Mouse (Mus musculus) CH12.LX (cell line): Measurements from ENCODE around the gene Ccdc182. TPM values are rescaled to one million over a fixed set of nuclear protein-coding genes. Genes with fewer than 3 reads are reported as not detected.

Experiments used
- DNase-seq: peaks from one replicate; pipeline ENCODE4 v3.0.0-alpha.2; 2013; ENCODE audit errors: extremely low read depth
- H3K27ac ChIP-seq: 2 replicates; pipeline ENCODE4 v1.5.1; 2012; ENCODE audit warnings: low read depth, mild to moderate bottlenecking, control low read depth, moderate library complexity; ENCODE audit not compliant: insufficient read depth
- H3K27me3 ChIP-seq: replicated peaks from 2 replicates; pipeline ENCODE3; 2012; ENCODE audit warnings: inconsistent platforms
- H3K36me3 ChIP-seq, 2 experiments: replicated peaks in 1 of 2; 2 replicates each; pipeline versions ENCODE3 to v1.6.1; 2012; ENCODE audit warnings: inconsistent platforms in 1 of 2, low read length in 1 of 2, mild to moderate bottlenecking in 1 of 2, mixed read lengths in 1 of 2, moderate library complexity in 1 of 2; ENCODE audit not compliant: control insufficient read depth in 1 of 2, insufficient read depth in 1 of 2
- H3K4me1 ChIP-seq, 2 experiments: 2 replicates each; pipeline ENCODE4 v1.6.1; 2012; ENCODE audit warnings: inconsistent platforms in 1 of 2, moderate library complexity in 1 of 2; ENCODE audit not compliant: insufficient read depth in 2 of 2, control insufficient read depth in 1 of 2
- H3K4me2 ChIP-seq: 2 replicates; pipeline ENCODE4 v1.6.1; 2012; ENCODE audit warnings: low read depth, mild to moderate bottlenecking, control low read depth; ENCODE audit not compliant: poor library complexity, insufficient read depth, severe bottlenecking
- H3K4me3 ChIP-seq, 3 experiments: fragments of 150-350 bp in 1 of 3; sonication (generic) in 1 of 3; replicated peaks in 1 of 3; 2 replicates each; pipeline versions ENCODE3 to v1.5.1; 2011 to 2012; ENCODE audit warnings: low read depth in 2 of 3, low read length in 2 of 3, mild to moderate bottlenecking in 2 of 3, moderate library complexity in 2 of 3, control low read depth in 1 of 3, improper control_type of control experiment in 1 of 3, inconsistent platforms in 1 of 3, mixed read lengths in 1 of 3; ENCODE audit not compliant: poor library complexity in 1 of 3
- H3K79me2 ChIP-seq: replicated peaks from 2 replicates; pipeline ENCODE4 v1.6.1; 2012; ENCODE audit warnings: mild to moderate bottlenecking, moderate library complexity; ENCODE audit not compliant: control insufficient read depth, poor library complexity, insufficient read depth, severe bottlenecking; ENCODE audit errors: extremely low read depth
- H3K9ac ChIP-seq: 2 replicates; pipeline ENCODE4 v1.6.1; 2012; ENCODE audit warnings: low read depth, mild to moderate bottlenecking, control low read depth, moderate library complexity; ENCODE audit not compliant: insufficient read depth
- H3K9me3 ChIP-seq: replicated peaks from 2 replicates; pipeline ENCODE3; 2012; ENCODE audit warnings: low read length, inconsistent platforms, mixed read lengths
- CTCF ChIP-seq, 2 experiments: IDR thresholded peaks in 1 of 2; conservative IDR thresholded peaks in 1 of 2; 2 replicates each; pipeline ENCODE4 v1.5.1; 2011 to 2012; ENCODE audit warnings: low read depth in 2 of 2, low read length in 2 of 2, improper control_type of control experiment in 1 of 2, inconsistent platforms in 1 of 2, mild to moderate bottlenecking in 1 of 2, moderate library complexity in 1 of 2
- ELF1 ChIP-seq: IDR thresholded peaks from 2 replicates; pipeline ENCODE4 v1.6.1; 2014; ENCODE audit warnings: low read depth, mild to moderate bottlenecking, inconsistent platforms, low read length, improper control_type of control experiment
- EP300 ChIP-seq: IDR thresholded peaks from 2 replicates; pipeline ENCODE4 v1.6.1; 2011; ENCODE audit warnings: low read length, improper control_type of control experiment
- HCFC1 ChIP-seq: IDR thresholded peaks from 2 replicates; pipeline ENCODE4 v1.6.1; 2012; ENCODE audit warnings: low read depth, mild to moderate bottlenecking, inconsistent platforms, low read length, improper control_type of control experiment
- IRF4 ChIP-seq: IDR thresholded peaks from 2 replicates; pipeline ENCODE4 v1.6.1; 2014; ENCODE audit warnings: low read depth, mild to moderate bottlenecking, inconsistent platforms, low read length, improper control_type of control experiment
- JUN ChIP-seq: IDR thresholded peaks from 2 replicates; pipeline ENCODE4 v1.6.1; 2011; ENCODE audit warnings: low read depth, mild to moderate bottlenecking, low read length, improper control_type of control experiment, moderate library complexity; ENCODE audit not compliant: insufficient read depth
- KAT2A ChIP-seq: IDR thresholded peaks from 2 replicates; pipeline ENCODE4 v1.6.1; 2012; ENCODE audit warnings: low read length, improper control_type of control experiment, inconsistent platforms; ENCODE audit not compliant: insufficient replicate concordance
- MAX ChIP-seq: IDR thresholded peaks from 2 replicates; pipeline ENCODE4 v1.6.1; 2011; ENCODE audit warnings: low read length, improper control_type of control experiment
- MEF2A ChIP-seq: IDR thresholded peaks from 2 replicates; pipeline ENCODE4 v1.6.1; 2014; ENCODE audit warnings: low read depth, mild to moderate bottlenecking, inconsistent platforms, low read length, improper control_type of control experiment, borderline replicate concordance
- MYC ChIP-seq: IDR thresholded peaks from 2 replicates; pipeline ENCODE4 v1.6.1; 2011; ENCODE audit warnings: low read depth, mild to moderate bottlenecking, improper control_type of control experiment, low read length
- NELFE ChIP-seq: IDR thresholded peaks from 2 replicates; pipeline ENCODE4 v1.6.1; 2011; ENCODE audit warnings: low read depth, low read length, improper control_type of control experiment
- PAX5 ChIP-seq: IDR thresholded peaks from 2 replicates; pipeline ENCODE4 v1.6.1; 2012; ENCODE audit warnings: low read length, inconsistent platforms, mixed read lengths
- POLR2A ChIP-seq: IDR thresholded peaks from 2 replicates; pipeline ENCODE4 v1.6.1; 2011; ENCODE audit warnings: low read depth, mild to moderate bottlenecking, improper control_type of control experiment, low read length
- POLR2AphosphoS2 ChIP-seq: IDR thresholded peaks from 2 replicates; pipeline ENCODE4 v1.6.1; 2011; ENCODE audit warnings: low read depth, low read length, improper control_type of control experiment
- RAD21 ChIP-seq: IDR thresholded peaks from 2 replicates; pipeline ENCODE4 v1.6.1; 2011; ENCODE audit warnings: low read depth, mild to moderate bottlenecking, low read length, improper control_type of control experiment, moderate library complexity
- SIN3A ChIP-seq: IDR thresholded peaks from 2 replicates; pipeline ENCODE4 v1.6.1; 2012; ENCODE audit warnings: low read length, improper control_type of control experiment, inconsistent platforms
- SMC3 ChIP-seq: IDR thresholded peaks from 2 replicates; pipeline ENCODE4 v1.6.1; 2011; ENCODE audit warnings: low read depth, low read length, improper control_type of control experiment
- USF1 ChIP-seq: IDR thresholded peaks from 2 replicates; pipeline ENCODE4 v1.6.1; 2014; ENCODE audit warnings: low read depth, mild to moderate bottlenecking, inconsistent platforms, low read length, improper control_type of control experiment
- ZC3H11A ChIP-seq: IDR thresholded peaks from 2 replicates; pipeline ENCODE4 v1.6.1; 2012; ENCODE audit warnings: low read depth, mild to moderate bottlenecking, inconsistent platforms, low read length, improper control_type of control experiment
- ZKSCAN1 ChIP-seq: IDR thresholded peaks from 2 replicates; pipeline ENCODE4 v1.6.1; 2012; ENCODE audit warnings: low read depth, inconsistent platforms, low read length, improper control_type of control experiment, borderline replicate concordance
- ZMIZ1 ChIP-seq: IDR thresholded peaks from 2 replicates; pipeline ENCODE4 v1.6.1; 2012; ENCODE audit warnings: low read depth, mild to moderate bottlenecking, inconsistent platforms, low read length, improper control_type of control experiment
- ZNF384 ChIP-seq: IDR thresholded peaks from 2 replicates; pipeline ENCODE4 v1.6.1; 2012; ENCODE audit warnings: low read depth, low read length, improper control_type of control experiment, inconsistent platforms
- dilution Hi-C: fragments of 300-500 bp; cut with MboI; formaldehyde crosslinking; loops from 2 replicates; pipeline ENCODE4 v1.14.3; 2020; ENCODE audit warnings: low sequenced_read_pairs; ENCODE audit not compliant: extremely low pct_unique_long_range_greater_than_20kb, extremely low pct_ligation_motif_present
- in situ Hi-C: fragments of 300-500 bp; cut with MboI; formaldehyde crosslinking; loops from 3 replicates; pipeline ENCODE4 v1.14.3; 2019; ENCODE audit warnings: low sequenced_read_pairs, low pct_ligation_motif_present, low pct_unique_long_range_greater_than_20kb, mixed read lengths
- polyA plus RNA-seq: library from polyadenylated mRNA; unstranded; fragments of >175 nt; gene quantifications from 2 replicates; pipeline ENCODE4 v1.2.1, GENCODE M21; 2012; ENCODE audit warnings: low read depth; ENCODE audit not compliant: insufficient read length
- total RNA-seq, 2 experiments: library from RNA; depleted of rRNA; stranded (reverse); fragments of 300-350 nt in 1 of 2; fragments of >200 nt in 1 of 2; gene quantifications; 2 replicates each; pipeline ENCODE4 v1.2.3; 2012 to 2014

Gene Ccdc182
- total and polyA plus RNA-seq, 3 experiments, result not detected

- no peak overlapping the region for H3K4me2 ChIP-seq
- no peaks in the 10 kb centered on the region for H3K36me3 ChIP-seq
- peaks cover 6% of the 10 kb centered on the region for H3K27me3 ChIP-seq
- DNase-seq, result peak; percentile 49
- no peaks in the 10 kb centered on the region for H3K9me3 ChIP-seq
- no peaks in the 10 kb centered on the region for H3K79me2 ChIP-seq
- in situ Hi-C loops, result no loop called here
- dilution Hi-C loops, result no loop called here
- H3K27ac ChIP-seq, result no peak overlapping the region
- H3K4me1 ChIP-seq, result peaks cover 0 to 4% of the 10 kb centered on the region in 2 experiments; a peak in 2 of 4 replicates
- H3K9ac ChIP-seq, result no peak overlapping the region
- no peak for TF ChIP-seq ZNF384
- TF ChIP-seq PAX5, result no peak
- TF ChIP-seq POLR2AphosphoS2, result no peak
- TF ChIP-seq KAT2A, result no peak
- no peak for TF ChIP-seq EP300
- TF ChIP-seq MEF2A, result no peak
- peak; percentile 14 for TF ChIP-seq RAD21
- TF ChIP-seq POLR2A, result peak; percentile 30; the same call in 1 of the 2 replicates
- no peak for TF ChIP-seq HCFC1
- TF ChIP-seq IRF4, result no peak
- TF ChIP-seq MYC, result no peak
- TF ChIP-seq ZMIZ1, result no peak
- TF ChIP-seq NELFE, result no peak
- TF ChIP-seq SMC3, result peak; percentile 17
- peak; percentile 44 to 52; a peak in 3 of 4 replicates for TF ChIP-seq CTCF (conservative IDR thresholded peaks at IDR 0.05 in 1 of 2, IDR thresholded peaks at IDR 0.05 in 1 of 2; ENCODE audit: low read depth in 2 of 2, low read length in 2 of 2)
- peak; percentile 12; the same call in 1 of the 2 replicates for TF ChIP-seq MAX
- TF ChIP-seq USF1, result no peak
- peak; percentile 80 for TF ChIP-seq ELF1
- TF ChIP-seq ZC3H11A, result no peak
- TF ChIP-seq SIN3A, result no peak
- TF ChIP-seq ZKSCAN1, result no peak
- no peak for TF ChIP-seq JUN
- H3K4me3 ChIP-seq, result no peak overlapping the region
Observed at GRCm38 (mm10) chr11:88307616-88308543, 14.0 kb downstream of the Ccdc182 start.
